Mouse (Mus musculus): ENCODE data around the gene Defb30. TPM values are rescaled to one million over a fixed set of nuclear protein-coding genes. Genes with fewer than 3 reads are reported as not detected.

Defb30 gene
- not detected in 2 replicates for polyA plus RNA-seq (2012; rRNA removed)

GRCm38 (mm10) chr14:63049910-63050370, at the start of gene Defb30:
Gene Defb30 (minus strand): TSS chr14:63049960.

DNA sequence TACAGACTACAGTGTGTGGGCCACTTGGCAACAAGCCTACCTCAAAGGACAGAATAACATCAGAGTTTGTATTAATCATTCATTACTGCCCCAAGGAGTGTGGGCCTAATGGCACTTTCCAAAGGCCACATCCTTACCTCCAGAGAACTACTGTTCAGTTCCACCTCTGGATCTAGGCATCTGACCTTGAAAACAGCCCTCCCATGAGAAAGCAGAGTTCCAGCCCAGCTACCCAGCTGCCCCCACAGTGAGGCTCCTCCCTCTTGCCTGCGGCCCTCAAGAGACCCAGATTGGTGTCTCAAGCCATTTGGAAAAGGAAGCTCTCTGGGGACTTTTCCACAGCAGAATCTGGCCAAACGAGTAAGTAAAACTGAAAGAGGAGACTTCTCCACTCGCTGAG, 3.1 kb downstream of the Defb30 start, which contains the start of gene Defb42:
TSS of gene Defb42 (plus strand) at position 301 of the 400 bp plus-strand sequence.

DNA sequence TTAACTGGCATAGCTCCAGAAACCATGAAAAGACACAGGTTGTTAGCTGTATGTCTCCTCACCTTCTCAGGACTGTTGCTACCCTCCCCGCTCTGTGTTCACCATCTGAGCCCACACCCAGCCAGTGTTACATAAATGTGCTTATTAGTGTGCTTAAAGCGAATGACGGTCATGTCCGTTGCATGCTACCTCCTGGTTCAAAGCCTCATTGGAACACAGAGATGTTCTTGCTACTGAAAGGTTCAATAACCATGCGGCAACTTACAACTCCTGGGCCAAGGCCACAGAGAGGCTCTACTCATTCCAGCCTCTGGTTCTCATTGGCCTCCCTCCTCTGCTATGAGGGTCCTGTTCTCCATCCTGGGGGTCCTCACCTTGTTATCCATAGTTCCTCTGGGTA, 38.3 kb downstream of the Defb30 start, which contains the start of gene Defb43:
TSS of gene Defb43 (plus strand) at position 301 of the 400 bp plus-strand sequence.

DNA sequence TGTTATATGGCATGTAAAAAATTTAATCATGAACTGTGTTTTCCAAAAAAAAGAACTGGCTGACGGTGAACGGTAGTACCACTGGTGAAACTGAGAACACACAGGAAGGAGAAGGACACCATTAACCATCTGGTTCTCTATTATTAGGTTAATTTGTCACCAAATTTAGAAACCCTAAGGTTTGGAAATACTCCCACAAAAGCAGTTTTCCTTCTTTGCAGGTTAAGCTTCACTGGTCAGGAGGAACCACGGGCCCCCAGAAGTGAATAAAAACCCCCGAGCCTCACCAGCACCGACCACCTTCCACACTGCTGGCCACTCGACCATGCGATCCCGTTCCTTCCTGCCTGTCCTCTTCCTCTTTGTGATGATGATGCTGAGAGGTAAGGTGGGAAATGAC, 52.0 kb downstream of the Defb30 start, which contains the start of gene Defb47:
TSS of gene Defb47 (plus strand) at position 301 of the 400 bp plus-strand sequence.

GRCm38 (mm10) chr14:62984410-62984809, 65.3 kb downstream of the Defb30 start, which contains the start of gene Defb48:
Gene Defb48 (minus strand): TSS chr14:62984510.

Other genes starting within 250 kb of the Defb30 start
- 12.4 and 13.0 TPM in 2 replicates for gene Wdfy2, start 212.3 kb downstream of the Defb30 start, polyA plus RNA-seq (2012; rRNA removed)
- gene Defb48, start 65.5 kb downstream of the Defb30 start, polyA plus RNA-seq (2012; rRNA removed), result not detected in 2 replicates
- 0.41 TPM in 1 of 2 replicates, not detected in the other for gene Defb47, start 51.9 kb downstream of the Defb30 start, polyA plus RNA-seq (2012; rRNA removed)
- gene Defb43, start 38.2 kb downstream of the Defb30 start, polyA plus RNA-seq (2012; rRNA removed), result not detected in 2 replicates
- 0.11 and 0.20 TPM in 2 replicates for gene Defb42, start 3.0 kb downstream of the Defb30 start, polyA plus RNA-seq (2012; rRNA removed)

Measured in central nervous system, embryonic 14 days (tissue).